Mouse (Mus musculus) liver, adult (tissue): ENCODE data around the gene Fbxw24.
"Not testable (repeated sequence)": the region's sequence is repeated elsewhere in the genome, so short reads cannot be mapped to it uniquely, and the experiment has no call there.

Experiments
- GATA4 ChIP-seq: IDR thresholded peaks from 2 replicates; pipeline ENCODE4 v1.6.1; 2014; ENCODE audit warnings: mild to moderate bottlenecking, low read length; ENCODE audit not compliant: insufficient replicate concordance

Gene Fbxw24

DNA sequence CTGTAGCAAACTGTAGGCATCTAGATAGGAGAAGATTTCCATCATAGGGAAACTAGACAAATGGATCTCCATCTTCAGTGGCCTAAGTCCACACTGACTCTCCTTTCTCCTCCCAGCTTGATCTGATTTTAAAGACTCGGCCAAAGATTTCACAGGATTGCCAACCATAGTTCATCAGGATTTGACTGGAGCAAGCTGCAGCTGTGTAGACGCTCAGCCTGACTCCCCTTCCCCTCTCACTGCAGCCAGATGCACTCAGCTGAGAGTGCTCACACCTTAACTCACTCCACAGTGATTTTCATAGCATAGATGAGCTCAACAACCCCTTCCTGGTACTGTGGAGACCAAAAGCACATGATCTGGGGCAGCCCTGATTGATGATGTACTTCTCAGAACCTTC lies at the start of gene Fbxw24:
Gene Fbxw24 (minus strand): TSS at position 101 of the 400 bp plus-strand sequence.
- not testable (repeated sequence) for TF ChIP-seq GATA4

GRCm38 (mm10) chr9:109664552-109664951 lies 38.7 kb upstream of the Fbxw24 start, which contains the start of gene Fbxw25:
Gene Fbxw25 (minus strand): TSS chr9:109664652.
- not testable (repeated sequence) for TF ChIP-seq GATA4

DNA sequence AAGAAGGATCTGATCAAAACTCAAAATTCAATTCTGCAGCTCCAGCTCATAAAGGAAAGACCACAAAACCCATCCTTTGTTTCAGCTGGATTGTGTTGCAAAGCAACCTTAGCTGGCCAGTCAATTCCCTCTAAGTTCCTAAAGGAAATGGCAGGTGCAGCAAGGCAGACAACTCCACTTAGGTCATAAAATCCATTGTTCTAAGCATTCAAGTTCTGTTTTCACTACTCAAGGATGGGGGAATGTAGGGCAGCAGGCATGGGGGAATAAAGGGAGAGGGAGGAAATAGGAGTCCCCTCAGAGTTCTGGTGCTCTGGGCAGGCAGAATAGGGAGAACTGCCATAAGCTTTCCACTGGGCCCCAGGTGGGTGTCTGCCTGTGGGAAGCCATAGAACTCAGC lies 28.6 kb downstream of the Fbxw24 start:
- no peak for TF ChIP-seq GATA4

DNA sequence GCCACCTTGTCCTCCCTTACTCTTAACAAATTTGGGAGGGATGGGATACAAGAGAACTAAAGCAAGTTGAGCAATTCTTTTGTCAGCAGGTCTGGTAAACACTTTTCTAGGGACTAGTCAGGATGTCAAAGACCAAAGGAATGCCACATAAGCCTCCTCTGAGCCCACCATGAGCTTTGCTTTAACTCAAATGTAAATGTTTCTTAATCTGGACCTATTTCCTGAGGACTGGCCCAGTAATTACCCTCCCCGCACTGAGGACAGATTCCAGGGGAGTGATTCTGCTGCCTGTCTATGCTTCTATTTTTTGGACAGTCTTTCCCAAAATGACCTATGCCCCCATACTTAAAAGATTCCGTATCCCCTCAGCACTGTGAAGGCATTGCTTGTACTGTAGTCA lies 31.0 kb downstream of the Fbxw24 start:
- TF ChIP-seq GATA4 = no peak

- TF ChIP-seq GATA4 = not testable (repeated sequence)
Observed at GRCm38 (mm10) chr9:109568162-109568561, 57.7 kb downstream of the Fbxw24 start, which contains the start of gene Fbxw15. Gene Fbxw15 (minus strand): TSS chr9:109568262.

DNA sequence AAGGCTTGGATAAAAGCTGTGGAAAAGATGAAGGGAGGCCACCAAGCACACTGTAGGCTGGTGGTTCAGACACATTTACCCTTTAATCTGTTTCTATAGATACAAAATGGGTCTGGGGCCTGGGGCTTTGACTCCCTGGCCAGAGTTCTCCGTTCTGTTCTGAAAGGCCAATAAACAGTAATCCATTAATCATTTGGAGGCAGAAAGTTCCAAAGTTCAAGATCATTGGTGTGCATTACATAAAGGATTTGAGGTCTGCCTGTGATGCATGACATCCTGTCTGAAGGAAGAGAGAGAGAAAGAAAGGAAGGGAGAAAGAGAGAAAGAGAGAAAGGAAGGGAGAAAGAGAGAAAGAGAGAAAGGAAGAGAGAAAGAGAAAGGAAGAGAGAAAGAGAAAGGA lies 60.3 kb downstream of the Fbxw24 start:
- TF ChIP-seq GATA4 = no peak

DNA sequence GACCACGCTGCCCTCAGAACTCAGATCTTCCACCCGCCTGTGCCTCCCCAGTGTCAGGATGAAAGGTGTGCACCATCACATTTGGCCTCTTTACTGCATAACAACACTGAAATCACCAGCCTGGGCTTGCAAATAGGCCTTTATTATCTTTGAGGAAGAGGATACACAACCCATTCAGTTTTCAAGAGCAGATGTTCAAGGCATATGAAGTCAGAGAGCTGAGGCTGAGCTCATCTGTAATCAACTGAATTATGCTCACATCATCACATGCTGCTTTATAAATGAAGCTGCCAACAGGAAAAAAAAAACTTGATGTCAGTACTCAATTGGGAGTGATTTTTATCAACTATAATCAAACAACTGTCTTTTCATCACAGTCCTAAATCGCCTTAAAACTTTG lies 73.4 kb downstream of the Fbxw24 start:
- TF ChIP-seq GATA4 = no peak
